Mouse (Mus musculus) gastrocnemius, postnatal 36 days (tissue): ENCODE data around the gene Olfr681. TPM values are rescaled to one million over a fixed set of nuclear protein-coding genes. Genes with fewer than 3 reads are reported as not detected.
"Not testable (repeated sequence)": the region's sequence is repeated elsewhere in the genome, so short reads cannot be mapped to it uniquely, and the experiment has no call there.

ENCODE experiments used
- DNase-seq, 2 experiments: peaks; one replicate each; pipeline ENCODE4 v3.0.0; 2022
- intact Hi-C: fragments of 180-260 bp; cut with DNase I; formaldehyde crosslinking; loops from one replicate; pipeline ENCODE4 v1.15.1; 2025
- long read RNA-seq, 2 experiments: library from polyadenylated mRNA; stranded (forward); transcript quantifications; one replicate each; pipeline ENCODE4 v2.0.0; 2021
- total RNA-seq, 2 experiments: library from RNA; stranded (reverse); gene quantifications; 2 replicates each; pipeline ENCODE4 v1.2.3; 2021

Olfr681 gene
- not detected for total RNA-seq
- long read RNA-seq, experiment 1 = 0 reads
- long read RNA-seq, experiment 2 = 0 reads

- no peak for DNase-seq
- intact Hi-C loops = no loop called here
These were observed at the start of gene Olfr681 for GRCm38 (mm10) chr7:105116536-105116935. Gene Olfr681, plus strand, starts transcription at chr7:105116836.

GRCm38 (mm10) chr7:105080905-105081304 lies 35.7 kb upstream of the Olfr681 start, which contains the start of gene Olfr679:
Gene Olfr679, plus strand, starts transcription at chr7:105081205.
- no peak for DNase-seq
- intact Hi-C loops = no loop called here

- DNase-seq, intact Hi-C loops: not testable (repeated sequence)
These were observed 23.9 kb upstream of the Olfr681 start, which contains the start of gene Olfr680-ps1 for GRCm38 (mm10) chr7:105092717-105093116. Gene Olfr680-ps1, minus strand, starts transcription at chr7:105092817.

- DNase-seq = no peak
- intact Hi-C loops = no loop called here
These were observed 24.6 kb downstream of the Olfr681 start for GRCm38 (mm10) chr7:105141275-105141674.

GRCm38 (mm10) chr7:105146912-105147311 lies 30.3 kb downstream of the Olfr681 start, which contains the start of gene Olfr683:
Gene Olfr683, minus strand, starts transcription at chr7:105147012.
- intact Hi-C loops = no loop called here
- no peak for DNase-seq

- intact Hi-C loops = no loop called here
- DNase-seq = no peak
These were observed 46.9 kb downstream of the Olfr681 start, which contains the start of gene Olfr684 for GRCm38 (mm10) chr7:105163553-105163952. Gene Olfr684, minus strand, starts transcription at chr7:105163653.

GRCm38 (mm10) chr7:105170773-105171172 lies 54.1 kb downstream of the Olfr681 start:
- DNase-seq = no peak
- intact Hi-C loops = no loop called here

Other genes starting within 250 kb of the Olfr681 start
- not detected for gene Olfr665, start 238.8 kb upstream of the Olfr681 start, total RNA-seq
- gene Olfr666, start 220.9 kb upstream of the Olfr681 start, total RNA-seq = not detected
- gene Olfr667, start 195.4 kb upstream of the Olfr681 start, total RNA-seq = not detected
- gene Olfr668, start 188.8 kb upstream of the Olfr681 start, total RNA-seq = not detected
- not detected for gene Olfr669, start 182.6 kb upstream of the Olfr681 start, total RNA-seq
- not detected for gene Olfr670, start 154.2 kb upstream of the Olfr681 start, total RNA-seq
- gene Olfr671, start 137.7 kb upstream of the Olfr681 start, total RNA-seq = not detected
- not detected for gene Olfr672, start 114.8 kb upstream of the Olfr681 start, total RNA-seq
- gene Olfr675, start 88.4 kb upstream of the Olfr681 start, total RNA-seq = not detected
- not detected for gene Olfr676, start 84.1 kb upstream of the Olfr681 start, total RNA-seq
- not detected for gene Olfr677, start 65.5 kb upstream of the Olfr681 start, total RNA-seq
- not detected for gene Olfr678, start 52.4 kb upstream of the Olfr681 start, total RNA-seq
- not detected for gene Olfr679, start 35.6 kb upstream of the Olfr681 start, total RNA-seq
- not detected for gene Olfr680-ps1, start 24.0 kb upstream of the Olfr681 start, total RNA-seq
- gene Olfr683, start 30.2 kb downstream of the Olfr681 start, total RNA-seq = not detected
- not detected for gene Olfr684, start 46.8 kb downstream of the Olfr681 start, total RNA-seq
- not detected for gene Olfr685, start 69.2 kb downstream of the Olfr681 start, total RNA-seq
- not detected for gene Olfr686, start 90.6 kb downstream of the Olfr681 start, total RNA-seq
- gene Olfr688, start 171.3 kb downstream of the Olfr681 start, total RNA-seq = not detected
- not detected for gene Olfr689, start 194.3 kb downstream of the Olfr681 start, total RNA-seq
- not detected for gene Olfr690, start 217.3 kb downstream of the Olfr681 start, total RNA-seq
- not detected for gene Olfr691, start 225.4 kb downstream of the Olfr681 start, total RNA-seq